Mouse (Mus musculus) midbrain, postnatal 0 days (tissue): Measurements from ENCODE around the gene Mpv17l2. TPM values are rescaled to one million over a fixed set of nuclear protein-coding genes. Genes with fewer than 3 reads are reported as not detected.
A peak's percentile ranks its signal among the peaks of the same experiment; 100 is the strongest.

Experiments
- ATAC-seq: fragments of 200-750 bp; cut with Nextera tagmentation; 2 replicates; pipeline ENCODE4 v1.8.0; 2017; ENCODE audit warnings: moderate number of reproducible peaks, mild to moderate bottlenecking, moderate TSS enrichment, moderate library complexity; ENCODE audit not compliant: low FRiP score
- DNase-seq: peaks from one replicate; pipeline ENCODE4 v3.0.0-alpha.2; 2015; ENCODE audit warnings: low spot score
- H3K27ac ChIP-seq: fragments of 300-500 bp; sonication (generic); 2 replicates; pipeline ENCODE4 v1.5.1; 2014; ENCODE audit warnings: low read depth, mild to moderate bottlenecking, low read length, mixed read lengths
- H3K27me3 ChIP-seq: fragments of 300-500 bp; sonication (generic); 2 replicates; pipeline ENCODE4 v1.6.1; 2014; ENCODE audit warnings: low read length, control low read depth, mixed read lengths; ENCODE audit not compliant: insufficient read depth
- H3K36me3 ChIP-seq: fragments of 300-500 bp; sonication (generic); 2 replicates; pipeline ENCODE4 v1.6.1; 2014; ENCODE audit warnings: low read length, control low read depth, mixed read lengths; ENCODE audit not compliant: insufficient read depth
- H3K4me1 ChIP-seq: fragments of 300-500 bp; sonication (generic); 2 replicates; pipeline ENCODE4 v1.6.1; 2014; ENCODE audit warnings: mild to moderate bottlenecking, control low read depth, antibody characterized with exemption, low read length, mixed read lengths; ENCODE audit not compliant: insufficient read depth
- H3K4me2 ChIP-seq: fragments of 300-500 bp; sonication (generic); 2 replicates; pipeline ENCODE4 v1.6.1; 2014; ENCODE audit warnings: low read depth, mild to moderate bottlenecking, low read length, mixed read lengths; ENCODE audit not compliant: poor library complexity, severe bottlenecking
- H3K4me3 ChIP-seq: fragments of 300-500 bp; sonication (generic); 2 replicates; pipeline ENCODE4 v1.5.1; 2014; ENCODE audit warnings: low read depth, mild to moderate bottlenecking, low read length, moderate library complexity
- H3K9ac ChIP-seq: fragments of 300-500 bp; sonication (generic); replicated peaks from 2 replicates; pipeline ENCODE4 v1.6.1; 2014; ENCODE audit warnings: mild to moderate bottlenecking, low read length, moderate library complexity, mixed read lengths; ENCODE audit not compliant: poor library complexity, severe bottlenecking
- H3K9me3 ChIP-seq: fragments of 300-500 bp; sonication (generic); 2 replicates; pipeline ENCODE4 v1.6.1; 2016; ENCODE audit warnings: low read length, control low read depth
- CTCF ChIP-seq: IDR thresholded peaks from 2 replicates; pipeline ENCODE4 v1.5.1; 2016; ENCODE audit warnings: antibody characterized with exemption, mild to moderate bottlenecking
- WGBS: fragments of 180-500 bp; shearing (Covaris S2); extraction: QIAGEN DNeasy Blood & Tissue Kit; methylation state at CpG from one replicate; pipeline ENCODE4 v1.1.7; 2014; 5-methylcytosine and 5-hydroxymethylcytosine counted together
- polyA plus RNA-seq: library from polyadenylated mRNA; unstranded; fragments of >200 nt; fragmentation: Nextera tagmentation; extraction: Ambion mirVana; gene quantifications from 2 replicates; pipeline ENCODE4 v1.2.1, GENCODE M21; 2015
- total RNA-seq: library from RNA; depleted of rRNA; stranded (reverse); fragments of >200 nt; gene quantifications from 2 replicates; pipeline ENCODE4 v1.2.3, GENCODE M21; 2014

The Mpv17l2 gene
- total and polyA plus RNA-seq, 2 experiments from 2014 or later = 27.8 to 43.7 TPM

DNA sequence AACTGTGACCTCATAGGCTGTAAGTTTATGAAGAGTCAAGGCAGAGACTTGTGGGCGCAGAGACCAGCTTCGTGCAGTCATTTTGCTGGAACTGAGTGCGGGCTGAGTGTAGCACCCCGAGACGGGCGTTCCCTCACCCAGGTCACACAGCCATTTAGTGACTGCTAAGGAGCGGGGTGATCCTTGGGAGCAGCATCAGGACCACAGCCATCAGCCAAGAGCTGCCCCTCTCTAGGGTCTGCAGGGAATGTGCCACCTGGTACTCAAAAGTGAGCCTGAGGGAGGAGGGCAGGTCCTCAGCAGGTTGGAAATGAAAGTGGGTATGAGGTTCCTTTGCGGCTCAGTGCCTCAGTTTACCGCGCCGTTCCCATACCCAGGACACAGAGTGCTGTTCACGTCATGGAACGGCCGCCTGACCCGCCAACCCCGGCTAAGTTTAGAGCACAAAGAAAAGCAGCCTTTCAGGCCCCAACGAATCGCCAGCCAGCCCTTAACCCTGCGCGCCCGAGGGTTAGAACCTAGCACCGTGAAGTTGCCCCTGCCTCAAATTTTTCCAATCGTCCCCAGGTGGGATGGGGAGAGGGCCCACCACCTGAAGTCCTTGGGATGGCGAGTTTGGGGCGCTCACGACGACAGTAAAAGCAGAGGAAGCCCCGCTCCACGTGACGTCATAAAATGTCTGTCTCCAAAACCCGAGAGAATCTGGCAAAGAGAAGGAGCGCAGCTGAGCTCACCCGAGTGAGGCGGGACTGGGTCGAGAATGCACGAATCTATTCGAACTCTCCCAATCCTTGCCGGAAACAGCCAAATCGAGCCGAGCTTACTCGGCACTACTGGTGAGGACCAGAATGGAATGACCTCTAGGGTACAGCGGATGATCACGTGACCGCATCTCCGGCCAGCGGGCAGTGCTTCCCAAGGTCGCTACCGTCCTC, 16.8 kb downstream of the Mpv17l2 start:
- peak overlapping the region; percentile 31 for H3K4me3 ChIP-seq
- peak; percentile 40 for ATAC-seq
- H3K36me3 ChIP-seq = no peaks in the 10 kb centered on the region
- H3K27ac ChIP-seq = no peak overlapping the region
- TF ChIP-seq CTCF = no peak
- 0 out of 2 replicates have a peak overlapping the region, but pooled peaks have one; percentile 3 for H3K9ac ChIP-seq
- peaks cover 4% of the 10 kb centered on the region; the same call in 1 of the 2 replicates for H3K4me1 ChIP-seq
- 3% methylated on average over 48 of the region's 48 CpGs for WGBS
- peak overlapping the region; percentile 49 for H3K4me2 ChIP-seq
- peak; percentile 59 for DNase-seq
- H3K9me3 ChIP-seq = no peaks in the 10 kb centered on the region
- peaks cover 41% of the 10 kb centered on the region for H3K27me3 ChIP-seq

DNA sequence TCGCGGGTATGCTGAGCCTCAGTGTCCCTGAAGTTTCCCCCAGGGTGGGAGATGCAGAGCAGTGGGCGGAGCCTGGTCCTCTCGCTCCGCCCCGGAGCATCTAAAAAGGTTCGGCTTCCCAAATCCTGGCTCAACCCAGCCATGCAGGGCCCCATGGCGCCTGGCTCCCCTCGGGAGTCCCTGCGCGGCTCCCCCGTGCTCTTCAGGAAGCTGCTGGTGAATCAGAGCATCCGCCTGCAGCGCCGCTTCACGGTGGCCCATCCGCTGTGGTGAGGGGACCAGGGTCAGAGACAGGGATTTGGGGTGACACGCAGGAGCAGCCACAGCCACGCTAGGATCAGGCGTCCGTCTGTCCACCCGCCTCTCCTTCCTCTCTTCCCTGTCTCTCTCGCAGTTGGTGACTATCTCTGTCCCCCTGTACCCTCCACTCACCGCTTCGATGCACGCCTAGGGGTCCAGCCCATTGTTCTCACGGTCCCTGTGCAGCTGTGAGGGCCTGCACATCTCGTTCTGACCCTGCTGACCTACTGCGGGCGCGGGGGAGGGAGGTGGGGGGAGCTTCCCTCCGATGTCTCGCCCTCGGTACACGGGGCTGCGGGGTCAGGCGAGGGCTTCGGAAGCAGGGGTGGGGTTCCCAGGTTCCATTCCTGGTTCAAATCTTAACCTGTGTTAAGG, 17.6 kb downstream of the Mpv17l2 start:
- Histone ChIP-seq H3K36me3 (no peaks in the 10 kb centered on the region), H3K4me3 (peak overlapping the region; percentile 31; the same call in 1 of the 2 replicates), H3K4me1 (peaks cover 4% of the 10 kb centered on the region; the same call in 1 of the 2 replicates), H3K27ac (no peak overlapping the region), H3K9ac (0 out of 2 replicates have a peak overlapping the region, but pooled peaks have one; percentile 0), H3K9me3 (no peaks in the 10 kb centered on the region), H3K4me2 (peak overlapping the region; percentile 49), H3K27me3 (peaks cover 41% of the 10 kb centered on the region)
- WGBS = 3% methylated on average over 34 of the region's 38 CpGs
- peak; percentile 18; the same call in 1 of the 2 replicates for ATAC-seq
- TF ChIP-seq CTCF = no peak
- DNase-seq = no peak

DNA sequence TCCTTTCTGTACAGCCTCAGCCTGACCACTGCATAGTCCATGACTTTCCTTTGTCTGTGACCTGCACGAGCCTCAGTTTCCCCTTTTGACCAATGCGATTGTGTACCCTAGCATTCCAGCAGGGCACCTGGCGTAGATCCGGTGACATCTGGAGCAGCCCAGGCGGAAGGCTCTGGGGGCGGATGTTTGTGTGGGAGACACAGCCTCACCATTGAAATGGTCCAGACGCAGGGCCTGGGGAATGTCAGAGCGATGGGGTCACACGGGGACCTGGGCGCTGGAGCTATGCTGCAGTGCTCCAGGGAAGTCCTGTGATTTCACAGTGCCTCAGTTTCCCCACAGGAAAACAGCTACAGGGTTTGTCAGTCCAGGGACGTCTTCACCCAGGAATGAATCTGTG, 18.6 kb downstream of the Mpv17l2 start:
- Histone ChIP-seq H3K9me3 (no peaks in the 10 kb centered on the region), H3K27me3 (peaks cover 37% of the 10 kb centered on the region), H3K4me3 (no peak overlapping the region), H3K27ac (no peak overlapping the region), H3K9ac (no peak overlapping the region), H3K4me2 (no peak overlapping the region), H3K4me1 (peaks cover 4% of the 10 kb centered on the region; the same call in 1 of the 2 replicates), H3K36me3 (no peaks in the 10 kb centered on the region)
- DNase-seq = no peak
- WGBS = 76% methylated on average over 11 of the region's 11 CpGs
- TF ChIP-seq CTCF = no peak
- ATAC-seq = no peak

DNA sequence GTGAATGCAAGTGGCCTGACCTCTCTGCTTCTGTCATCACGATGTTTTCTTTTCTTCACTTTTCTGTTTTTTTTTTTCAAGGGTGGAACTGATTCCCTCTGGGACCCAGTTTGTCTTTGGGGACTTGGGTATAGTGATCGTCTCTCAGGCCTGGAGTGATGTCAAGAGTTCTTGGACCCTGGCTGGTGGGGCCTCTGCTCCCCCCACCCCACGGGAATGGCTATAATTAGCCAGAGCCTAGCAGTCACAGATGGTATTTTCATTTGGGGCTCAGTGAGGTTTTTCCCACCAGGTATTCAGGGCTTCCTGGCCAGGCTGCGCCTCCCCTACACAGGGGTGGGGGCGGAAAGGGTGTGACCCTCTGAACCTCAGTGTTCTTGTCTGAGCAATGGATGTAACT, 19.1 kb downstream of the Mpv17l2 start:
- H3K36me3 ChIP-seq = no peaks in the 10 kb centered on the region
- no peak overlapping the region for H3K4me3 ChIP-seq
- no peak for ATAC-seq
- DNase-seq = no peak
- H3K27me3 ChIP-seq = peaks cover 34% of the 10 kb centered on the region
- no peak overlapping the region for H3K9ac ChIP-seq
- no peak for TF ChIP-seq CTCF
- H3K9me3 ChIP-seq = no peaks in the 10 kb centered on the region
- H3K4me2 ChIP-seq = no peak overlapping the region
- WGBS = 69% methylated on average over 5 of the region's 5 CpGs
- no peak overlapping the region for H3K27ac ChIP-seq
- peaks cover 4% of the 10 kb centered on the region; the same call in 1 of the 2 replicates for H3K4me1 ChIP-seq

DNA sequence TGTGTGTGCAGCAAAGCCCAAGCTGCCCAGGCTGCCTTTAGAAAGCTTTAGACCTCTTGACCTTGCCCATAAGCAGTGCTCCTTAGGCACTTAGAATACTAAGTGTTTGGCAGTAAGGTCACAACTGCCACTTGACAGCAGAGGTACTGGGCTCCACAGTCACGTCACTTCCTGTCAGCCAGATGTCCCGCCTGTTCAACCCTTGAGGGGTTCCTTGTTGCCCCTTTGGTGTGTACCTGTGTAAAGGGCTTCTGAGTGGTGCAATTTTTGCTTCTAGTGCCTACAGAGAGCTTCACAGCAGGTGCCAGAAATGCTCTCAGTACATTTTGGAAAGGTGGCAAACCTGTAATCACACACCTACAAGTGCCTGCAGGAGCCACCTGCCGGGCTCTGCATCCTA, 22.5 kb downstream of the Mpv17l2 start:
- H3K9ac ChIP-seq = no peak overlapping the region
- H3K36me3 ChIP-seq = no peaks in the 10 kb centered on the region
- no peak for TF ChIP-seq CTCF
- peaks cover 11% of the 10 kb centered on the region for H3K27me3 ChIP-seq
- WGBS = 69% methylated on average over 3 of the region's 3 CpGs
- ATAC-seq (no peak), DNase-seq (no peak)
- no peak overlapping the region for H3K4me3 ChIP-seq
- no peak overlapping the region for H3K4me2 ChIP-seq
- H3K27ac ChIP-seq = no peak overlapping the region
- H3K9me3 ChIP-seq = no peaks in the 10 kb centered on the region
- no peaks in the 10 kb centered on the region; the same call in 1 of the 2 replicates for H3K4me1 ChIP-seq

DNA sequence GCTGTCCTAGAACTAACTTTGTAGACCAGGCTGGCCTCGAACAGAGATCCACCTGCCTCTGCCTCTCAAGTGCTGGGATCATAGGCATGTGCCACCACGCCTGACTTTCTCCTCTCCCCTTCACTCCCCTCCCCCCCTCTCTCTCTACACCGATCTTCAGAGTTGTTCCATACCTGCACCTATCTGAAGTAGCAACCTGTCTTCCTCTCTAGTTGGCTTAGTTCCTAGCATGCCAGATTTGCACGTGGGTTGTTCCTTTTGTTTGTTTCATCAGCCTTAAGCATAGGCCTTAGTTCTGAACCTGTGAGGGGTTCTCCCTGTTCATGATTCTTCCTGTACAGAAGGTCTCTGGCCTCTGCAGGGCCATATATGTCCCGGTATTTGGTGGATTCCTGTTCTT, 23.0 kb downstream of the Mpv17l2 start:
- no peak for DNase-seq
- Histone ChIP-seq H3K4me1 (no peaks in the 10 kb centered on the region), H3K27ac (no peak overlapping the region), H3K9ac (no peak overlapping the region), H3K4me3 (no peak overlapping the region), H3K4me2 (no peak overlapping the region), H3K9me3 (no peaks in the 10 kb centered on the region), H3K36me3 (no peaks in the 10 kb centered on the region), H3K27me3 (peaks cover 7% of the 10 kb centered on the region)
- no peak for ATAC-seq
- WGBS = 61% methylated on average over 5 of the region's 5 CpGs
- TF ChIP-seq CTCF = no peak
